Mouse (Mus musculus) skeletal muscle tissue, adult 2 months (tissue): ENCODE measurements around the gene Slc16a6.
"Not testable (repeated sequence)": the region's sequence is repeated elsewhere in the genome, so short reads cannot be mapped to it uniquely, and the experiment has no call there.

Experiments used
- DNase-seq: peaks from one replicate; pipeline ENCODE4 v3.0.0-alpha.2; 2012; ENCODE audit warnings: low read depth, low spot score

The Slc16a6 gene

DNA sequence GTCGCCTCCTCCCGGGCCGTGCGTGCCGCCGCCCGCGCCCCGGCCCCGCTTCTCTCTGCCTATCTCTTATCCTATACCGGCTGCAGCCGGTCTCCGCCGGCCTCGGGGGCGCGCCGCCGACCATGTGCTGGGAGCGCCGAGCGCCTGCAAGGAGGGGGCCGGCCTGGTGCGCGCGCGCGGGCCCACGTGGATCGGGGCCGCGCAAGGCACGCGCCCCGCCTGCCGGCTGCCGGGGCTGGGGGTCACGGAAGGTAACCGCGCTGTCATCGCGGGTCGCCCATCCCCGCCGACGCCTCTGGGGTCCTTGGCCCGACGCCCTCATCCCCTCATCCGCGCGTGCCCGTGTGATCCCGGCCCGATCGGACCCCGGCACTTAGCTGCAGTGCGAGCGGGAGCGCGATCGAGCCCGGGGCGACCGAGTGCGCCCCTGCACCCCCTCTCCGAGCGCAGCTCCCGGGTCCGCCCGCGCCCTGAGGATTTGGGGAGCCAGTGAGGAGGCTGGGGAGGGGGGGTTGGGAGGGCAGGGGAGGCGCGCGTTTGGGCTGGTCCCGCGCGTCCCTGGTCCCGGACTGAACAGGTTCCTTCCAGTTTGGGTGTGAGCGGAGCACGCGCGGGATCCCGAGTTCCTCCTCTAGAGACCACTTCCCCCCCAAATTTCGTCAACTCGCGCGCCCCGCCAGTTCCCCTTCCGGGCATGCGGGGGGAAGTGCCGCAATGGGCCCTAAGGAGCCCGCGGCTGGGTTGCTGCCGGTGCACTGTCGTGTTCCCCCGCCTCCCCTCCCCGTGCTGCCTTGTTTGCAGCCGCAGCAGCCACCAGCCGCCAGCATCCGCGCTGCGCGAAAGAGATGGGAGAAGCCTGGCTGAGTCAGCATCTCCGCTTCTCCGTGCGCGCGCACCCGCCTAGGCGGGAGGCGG is at the start of gene Slc16a6, which contains the start of gene Arsg:
Gene Slc16a6, minus strand, starts transcription at position 428 of the 915 bp plus-strand sequence.
Gene Arsg, plus strand, starts transcription at position 204 of the 915 bp plus-strand sequence.
- DNase-seq: peak; percentile 64

- no peak for DNase-seq
These were observed 47.6 kb upstream of the Slc16a6 start for GRCm38 (mm10) chr11:109520958-109521357.

- DNase-seq: no peak
These were observed 44.4 kb upstream of the Slc16a6 start for GRCm38 (mm10) chr11:109517816-109518215.

DNA sequence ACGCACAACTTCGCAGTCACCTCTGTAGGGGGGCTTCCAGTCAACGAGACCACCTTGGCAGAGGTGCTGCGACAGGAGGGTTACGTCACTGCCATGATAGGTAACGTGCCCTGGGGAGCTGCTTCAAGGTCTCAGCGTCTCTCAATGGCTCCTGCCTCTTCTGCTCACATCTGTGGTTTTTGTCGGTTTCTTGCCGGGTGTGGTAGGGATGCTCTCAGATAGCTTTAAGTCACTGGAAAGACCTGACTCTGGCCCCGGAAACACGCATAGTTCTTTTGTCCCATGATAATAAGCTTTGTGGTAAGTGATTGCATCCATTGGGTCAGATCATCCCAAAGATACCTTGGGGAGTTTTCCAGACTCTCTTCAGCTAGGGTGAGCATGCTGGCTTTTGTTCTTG is 43.9 kb upstream of the Slc16a6 start:
- DNase-seq: no peak

GRCm38 (mm10) chr11:109514064-109514612 is 40.7 kb upstream of the Slc16a6 start:
- DNase-seq: no peak

DNA sequence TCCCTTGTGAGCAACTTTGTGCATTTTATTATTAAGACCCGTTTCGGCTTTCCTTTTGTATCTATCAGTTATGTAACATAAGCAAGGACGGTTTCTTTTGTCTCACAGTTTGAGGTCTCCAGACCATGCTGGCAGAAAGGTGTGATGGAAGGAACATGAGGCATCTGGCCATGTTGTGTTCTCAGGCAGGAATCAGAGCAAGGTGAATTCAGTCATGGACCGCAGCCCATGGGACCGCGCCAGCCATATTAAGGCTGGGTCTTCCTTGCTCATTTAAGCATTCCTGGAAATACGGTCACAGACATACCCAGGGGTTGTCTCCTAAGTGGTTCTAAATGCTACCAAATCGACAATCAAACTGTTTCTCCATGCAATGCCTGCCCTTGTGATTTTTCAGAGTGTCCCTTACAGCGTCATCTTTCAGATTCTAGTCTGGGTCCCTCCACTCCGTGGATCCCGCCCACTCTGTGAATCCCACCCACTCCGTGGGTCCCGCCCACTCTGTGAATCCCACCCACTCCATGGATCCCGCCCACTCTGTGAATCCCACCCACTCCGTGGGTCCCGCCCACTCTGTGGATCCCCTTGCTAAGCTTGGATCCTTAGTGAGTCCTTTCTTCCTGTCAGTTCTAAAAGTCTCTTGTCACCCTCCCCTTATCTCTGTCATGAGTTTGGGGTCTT is 39.7 kb upstream of the Slc16a6 start:
- DNase-seq: no peak

DNA sequence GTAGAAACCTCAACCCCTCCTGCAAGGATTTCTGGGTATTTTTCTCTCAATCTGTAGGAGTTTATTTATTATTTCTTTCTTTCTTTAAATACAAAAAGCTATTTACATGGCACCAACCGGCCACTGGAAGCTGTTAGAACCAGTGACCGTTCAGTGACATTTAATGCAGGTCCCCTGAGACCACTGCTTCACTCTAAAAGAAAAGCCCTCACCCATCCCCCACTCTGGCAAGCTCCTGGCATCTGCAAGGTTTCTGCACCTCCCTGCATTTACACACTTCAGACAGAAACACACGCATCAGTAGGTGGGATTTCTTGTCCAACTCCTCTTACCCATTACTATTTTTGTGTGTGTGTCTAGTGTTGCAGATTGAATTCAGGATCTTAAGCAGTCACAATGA is 33.7 kb upstream of the Slc16a6 start:
- DNase-seq: no peak

GRCm38 (mm10) chr11:109505823-109506222 is 32.4 kb upstream of the Slc16a6 start:
- DNase-seq: no peak

DNA sequence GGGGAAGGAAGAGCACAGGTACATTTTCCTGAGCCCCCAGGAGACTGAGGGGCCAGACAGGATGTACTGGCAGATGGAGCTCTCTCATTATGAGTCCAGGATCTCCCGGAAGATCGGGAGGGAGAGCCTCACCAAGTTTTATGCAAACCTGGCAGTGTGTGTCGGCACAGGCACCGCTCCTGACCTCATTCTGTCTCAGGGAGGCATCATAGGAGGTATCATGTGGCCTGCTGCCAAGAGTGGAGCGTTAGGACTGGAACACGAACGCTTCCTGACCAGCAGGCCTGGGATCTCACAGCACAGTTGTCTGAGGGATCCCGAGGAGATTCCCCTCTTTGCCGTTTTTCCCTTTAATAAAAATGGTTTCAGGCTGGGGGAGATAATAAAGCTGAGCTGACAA is 31.6 kb upstream of the Slc16a6 start:
- peak; percentile 45 for DNase-seq

DNA sequence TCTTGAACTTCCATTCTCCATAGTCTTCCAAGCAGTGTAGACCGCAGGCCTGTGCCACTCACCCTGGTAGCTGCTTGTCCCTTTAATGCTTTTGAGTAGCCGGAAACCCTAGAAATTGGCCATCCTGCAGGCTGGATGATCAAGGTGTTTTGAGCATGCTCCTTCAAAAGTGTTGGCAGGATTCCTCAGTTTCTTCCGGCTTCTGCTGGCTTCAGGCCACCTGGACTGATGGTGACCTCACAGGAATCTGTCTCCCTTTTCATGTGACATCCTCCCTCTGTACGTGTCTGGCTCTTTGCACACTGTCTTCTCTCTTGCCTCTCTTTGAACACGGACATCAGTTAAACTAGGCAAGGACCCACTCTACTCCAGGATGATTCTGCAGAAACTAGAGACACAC is 26.8 kb upstream of the Slc16a6 start:
- DNase-seq: peak; percentile 16

GRCm38 (mm10) chr11:109497990-109498389 is 24.6 kb upstream of the Slc16a6 start:
- no peak for DNase-seq

DNA sequence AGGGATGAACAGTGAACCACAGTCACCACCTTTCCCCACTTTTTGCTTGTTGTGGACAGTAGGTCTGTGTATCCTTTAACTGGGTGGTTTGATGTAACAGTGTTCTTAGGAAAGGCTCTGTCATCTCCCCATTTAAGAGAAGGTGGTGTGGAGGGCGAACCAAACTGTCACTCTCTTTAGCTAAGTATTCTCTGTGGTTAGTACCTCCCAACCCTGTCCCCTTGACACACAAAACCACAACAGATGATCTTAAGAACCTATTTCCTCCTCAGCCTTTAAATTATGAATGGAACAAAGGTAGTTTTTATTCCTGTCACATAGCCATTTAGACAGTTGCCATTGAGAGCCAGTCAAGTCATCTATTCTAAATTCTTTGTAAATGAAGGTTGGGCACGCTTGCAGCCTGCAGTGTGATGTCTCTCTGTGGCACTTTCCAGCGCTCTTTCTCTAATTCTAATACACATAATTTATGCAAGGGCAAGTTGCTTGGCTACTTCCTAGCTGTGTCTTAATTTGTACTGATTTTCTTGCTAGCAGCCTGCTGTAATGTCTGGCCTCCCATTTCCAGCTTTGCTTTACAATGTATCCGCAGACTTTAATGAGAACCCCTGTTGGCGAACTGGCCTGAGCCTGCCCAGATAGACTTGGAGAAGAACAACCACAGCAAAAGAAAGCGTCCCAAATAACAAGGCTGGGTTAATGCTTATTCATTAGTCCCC is 23.8 kb upstream of the Slc16a6 start:
- DNase-seq: no peak

- no peak for DNase-seq
These were observed 23.1 kb upstream of the Slc16a6 start for GRCm38 (mm10) chr11:109496475-109496993.

- DNase-seq: no peak
These were observed 22.5 kb upstream of the Slc16a6 start for GRCm38 (mm10) chr11:109495771-109496474.

DNA sequence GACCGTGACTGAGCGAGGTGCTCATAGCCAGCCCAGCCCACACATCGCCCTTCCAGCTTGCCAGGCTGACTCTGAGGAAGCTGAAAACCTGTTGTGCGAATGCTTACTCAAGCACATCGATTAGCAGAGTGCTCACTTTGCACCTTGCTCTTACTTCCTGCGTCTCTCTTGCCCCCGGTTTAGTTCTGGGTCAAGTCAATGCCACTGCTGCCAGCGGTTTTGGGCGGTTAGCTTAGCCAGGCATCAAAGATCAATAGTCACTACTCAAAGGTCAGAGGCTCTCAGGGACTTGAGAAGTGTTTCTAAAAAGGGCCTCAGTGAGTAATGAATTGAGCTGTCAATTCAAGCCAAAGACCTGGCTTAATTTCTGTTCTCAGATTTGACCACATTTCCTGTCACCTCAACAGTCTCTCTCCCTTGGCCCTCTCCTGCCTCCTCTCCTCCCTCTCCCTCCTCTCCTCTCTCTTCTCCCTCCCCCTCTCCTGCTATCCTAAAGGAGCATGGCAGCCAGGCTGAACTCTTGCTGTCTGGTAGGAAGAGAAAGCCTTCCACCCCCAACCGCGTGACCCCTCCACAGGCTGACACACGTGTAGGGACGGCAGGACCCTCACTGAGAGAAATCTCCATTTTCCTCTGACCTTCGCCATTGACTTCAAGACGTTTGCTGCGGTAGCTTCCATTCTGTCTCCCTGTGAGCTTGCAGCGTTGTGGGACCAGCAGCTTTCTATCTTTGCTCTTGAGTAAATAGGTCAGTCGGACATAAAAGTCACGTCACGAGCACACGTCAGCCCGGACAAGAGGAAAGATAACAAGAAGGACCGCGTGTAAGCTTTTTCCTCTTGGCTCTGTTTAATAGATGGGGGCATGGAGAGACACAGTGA is 21.7 kb upstream of the Slc16a6 start:
- DNase-seq: no peak

DNA sequence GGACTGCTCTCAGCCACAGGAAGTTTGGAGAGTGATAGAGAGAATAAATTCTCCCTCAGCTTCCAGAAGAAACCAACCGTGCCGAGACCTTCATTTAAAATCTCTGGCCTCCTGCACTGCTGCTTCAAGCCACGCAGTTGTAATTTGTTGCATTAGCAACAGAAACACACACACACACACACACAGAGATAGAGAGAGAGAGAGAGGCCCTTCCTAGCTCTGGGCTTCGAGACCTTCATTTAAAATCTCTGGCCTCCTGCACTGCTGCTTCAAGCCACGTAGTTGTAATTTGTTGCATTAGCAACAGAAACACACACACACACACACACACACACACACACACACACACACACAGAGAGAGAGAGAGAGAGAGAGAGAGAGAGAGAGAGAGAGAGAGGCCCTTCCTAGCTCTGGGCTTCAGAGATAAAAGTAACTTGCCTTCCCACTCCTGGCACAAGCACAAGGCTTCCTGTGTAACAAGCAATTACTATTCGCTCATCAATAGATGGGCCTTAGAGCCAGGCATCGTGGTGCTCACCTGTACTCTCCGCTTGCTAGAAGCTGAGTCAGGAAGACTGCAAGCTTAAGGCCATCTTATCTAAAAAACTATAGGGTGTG is 19.6 kb upstream of the Slc16a6 start:
- not testable (repeated sequence) for DNase-seq

- DNase-seq: no peak
These were observed 18.4 kb upstream of the Slc16a6 start for GRCm38 (mm10) chr11:109491844-109492243.

DNA sequence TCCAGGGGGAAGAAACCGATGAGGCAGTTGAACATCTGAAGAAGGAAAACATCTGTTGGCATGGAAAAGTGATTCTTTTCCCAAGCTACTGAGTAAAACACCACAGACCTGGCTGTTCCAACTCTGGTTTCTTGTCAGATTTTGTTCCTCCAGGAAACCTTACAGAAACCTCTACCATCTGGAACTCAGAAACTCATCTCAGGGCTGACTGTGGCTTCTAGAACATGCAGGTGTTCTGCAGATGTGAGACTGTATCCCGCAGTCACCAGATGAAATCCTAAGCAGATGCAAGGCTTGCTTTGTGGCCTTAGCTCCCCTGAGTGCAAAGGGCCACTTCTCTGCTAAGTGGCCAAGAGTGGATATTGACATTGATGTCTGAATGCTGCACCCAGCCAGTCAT is 16.4 kb upstream of the Slc16a6 start:
- DNase-seq: no peak

- DNase-seq: no peak
These were observed 14.7 kb upstream of the Slc16a6 start for GRCm38 (mm10) chr11:109487991-109488684.
